Mouse (Mus musculus) heart, postnatal 0 days (tissue): ENCODE results near the gene Nr6a1.

Experiments
- CTCF ChIP-seq: IDR thresholded peaks from 2 replicates; pipeline ENCODE4 v1.5.1; 2016; ENCODE audit warnings: antibody characterized with exemption, control low read depth, low read depth
- EP300 ChIP-seq: IDR thresholded peaks from 2 replicates; pipeline ENCODE4 v1.6.1; 2016; ENCODE audit warnings: antibody characterized with exemption, low read depth

GRCm38 (mm10) chr2:38914965-38915364 is 12.5 kb downstream of the Nr6a1 start:
- TF ChIP-seq CTCF (no peak), EP300 (no peak)
